Mouse (Mus musculus) kidney, adult 2 months (tissue): ENCODE measurements around the gene Fam19a2. TPM values are rescaled to one million over a fixed set of nuclear protein-coding genes. Genes with fewer than 3 reads are reported as not detected.

Source experiments
- DNase-seq: peaks from one replicate; pipeline ENCODE4 v3.0.0; 2021
- H3K27ac ChIP-seq: fragments of 200-500 bp; 2 replicates; pipeline ENCODE4 v1.5.1; 2012; ENCODE audit warnings: low read depth, low read length, control low read depth, inconsistent platforms; ENCODE audit not compliant: insufficient read depth
- H3K27me3 ChIP-seq: fragments of 200-500 bp; replicated peaks from 2 replicates; pipeline ENCODE4 v1.6.1; 2012; ENCODE audit warnings: mild to moderate bottlenecking, moderate library complexity, low read length, inconsistent platforms; ENCODE audit not compliant: control insufficient read depth, insufficient read depth
- H3K36me3 ChIP-seq: fragments of 200-500 bp; 2 replicates; pipeline ENCODE4 v1.6.1; 2012; ENCODE audit warnings: mild to moderate bottlenecking, moderate library complexity, low read length, inconsistent platforms; ENCODE audit not compliant: control insufficient read depth, insufficient read depth
- H3K4me1 ChIP-seq: fragments of 200-500 bp; 2 replicates; pipeline ENCODE4 v1.6.1; 2011; ENCODE audit warnings: low read length; ENCODE audit not compliant: control insufficient read depth, insufficient read depth
- H3K4me3 ChIP-seq: fragments of 200-500 bp; 2 replicates; pipeline ENCODE4 v1.5.1; 2011; ENCODE audit warnings: mild to moderate bottlenecking, low read depth, low read length, control low read depth; ENCODE audit not compliant: insufficient read depth
- CTCF ChIP-seq: fragments of 200-500 bp; conservative IDR thresholded peaks from 2 replicates; pipeline ENCODE4 v1.5.1; 2011; ENCODE audit warnings: low read depth, mild to moderate bottlenecking, control low read depth, low read length, moderate library complexity, mixed read lengths; ENCODE audit not compliant: insufficient read depth, insufficient read length
- POLR2A ChIP-seq: fragments of 200-500 bp; IDR thresholded peaks from one replicate; pipeline ENCODE4 v1.6.1; 2011; ENCODE audit warnings: low read depth, low read length, control low read depth
- WGBS: fragments of 180-500 bp; shearing (Covaris S2); methylation state at CpG from one replicate; pipeline ENCODE4 v1.1.7; 2018; 5-methylcytosine and 5-hydroxymethylcytosine counted together
- polyA plus RNA-seq: library from polyadenylated mRNA; depleted of rRNA; stranded (reverse); fragments of >200 nt; gene quantifications from 2 replicates; pipeline ENCODE4 v1.2.3, GENCODE M21; 2012; rRNA removed

Gene Fam19a2
- polyA plus RNA-seq: 0.06 TPM in 1 of 2 replicates, not detected in the other

DNA sequence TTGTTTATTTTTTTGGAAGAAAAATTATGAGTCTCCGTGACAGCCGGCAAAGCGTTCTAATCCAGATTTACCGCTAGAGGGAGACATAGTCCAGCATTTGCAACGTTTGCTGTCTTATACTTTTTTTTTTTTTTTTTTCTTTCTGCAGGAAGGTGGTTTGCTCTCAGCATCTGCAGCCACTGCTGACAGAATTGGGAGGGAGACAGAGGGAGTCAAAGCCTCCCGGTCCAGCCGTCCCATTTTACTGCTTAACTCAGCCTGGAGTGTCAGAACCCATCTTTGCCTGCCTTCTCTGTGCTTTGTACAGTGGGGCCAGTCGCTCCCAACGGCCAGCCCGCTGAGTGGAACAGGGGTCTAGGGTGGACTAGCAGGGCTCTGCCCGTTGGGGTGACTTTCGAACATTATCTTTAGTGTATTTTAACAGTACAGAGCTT is at the start of gene Fam19a2:
TSS of gene Fam19a2 (plus strand) at position 121 of the 434 bp plus-strand sequence.
- under 1% methylated on average over 12 of the region's 12 CpGs for WGBS
- H3K27ac ChIP-seq: no peak within 1 kb of the TSS
- H3K4me1 ChIP-seq: peaks cover 3% of the 10 kb centered on the region; the same call in 1 of the 2 replicates
- peak; percentile 52 for DNase-seq
- peak within 1 kb of the TSS; percentile 33 for H3K4me3 ChIP-seq
- H3K36me3 ChIP-seq: no peaks in the 10 kb centered on the region
- TF ChIP-seq POLR2A (no peak), CTCF (peak; percentile 50)
- H3K27me3 ChIP-seq: peaks cover 14% of the 10 kb centered on the region

GRCm38 (mm10) chr10:123222785-123223184 is 41.0 kb upstream of the Fam19a2 start:
- Histone ChIP-seq H3K4me3 (no peak overlapping the region), H3K27ac (no peak overlapping the region), H3K27me3 (no peaks in the 10 kb centered on the region), H3K4me1 (no peaks in the 10 kb centered on the region), H3K36me3 (no peaks in the 10 kb centered on the region)
- 93% methylated on average over 5 of the region's 5 CpGs for WGBS
- no peak for TF ChIP-seq CTCF
- no peak for TF ChIP-seq POLR2A
- DNase-seq: no peak

DNA sequence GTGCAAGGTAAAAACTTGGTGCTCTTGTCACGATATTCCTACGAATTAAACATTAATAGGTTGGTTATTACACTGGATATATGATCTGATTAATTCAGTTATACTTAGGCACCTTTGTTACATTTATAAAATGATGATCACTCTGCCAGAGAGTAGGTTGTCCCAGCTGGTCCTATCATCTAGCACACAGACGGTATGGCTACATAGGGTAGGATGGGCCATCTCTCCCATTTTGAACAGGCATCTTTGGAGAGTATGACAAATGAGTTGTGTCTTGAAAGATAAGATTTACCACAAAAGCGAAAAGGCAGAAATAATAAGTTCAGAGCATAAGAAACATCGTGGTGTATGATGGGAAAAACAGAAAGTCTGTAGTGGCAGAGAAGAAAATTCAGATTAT is 34.4 kb upstream of the Fam19a2 start:
- Histone ChIP-seq H3K4me1 (no peaks in the 10 kb centered on the region), H3K36me3 (no peaks in the 10 kb centered on the region), H3K27me3 (no peaks in the 10 kb centered on the region), H3K4me3 (no peak overlapping the region), H3K27ac (no peak overlapping the region)
- no peak for TF ChIP-seq CTCF
- no peak for TF ChIP-seq POLR2A
- no peak for DNase-seq
- WGBS: 91% methylated on average over 5 of the region's 5 CpGs

DNA sequence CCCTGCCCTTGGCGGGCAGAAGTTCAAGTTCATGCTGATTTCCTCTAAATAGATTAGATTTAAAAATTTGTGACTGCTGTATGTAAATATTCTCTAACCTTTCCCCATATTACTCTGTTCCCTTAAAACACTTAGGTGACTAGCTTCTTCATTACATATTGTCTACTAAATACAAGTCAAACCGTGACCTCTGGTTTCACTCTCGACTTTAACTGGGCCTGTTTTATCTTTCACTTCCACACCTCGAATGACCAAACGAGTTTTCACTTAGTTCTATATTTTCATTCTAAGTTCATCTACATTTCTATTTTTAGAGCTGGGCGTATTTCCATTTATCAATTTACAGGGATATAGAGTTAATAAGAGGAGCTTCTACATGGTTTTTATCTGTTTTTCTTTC is 15.7 kb upstream of the Fam19a2 start:
- no peak for DNase-seq
- H3K27ac ChIP-seq: no peak overlapping the region
- no peak overlapping the region for H3K4me3 ChIP-seq
- TF ChIP-seq POLR2A: no peak
- no peak for TF ChIP-seq CTCF
- no peaks in the 10 kb centered on the region for H3K27me3 ChIP-seq
- no peaks in the 10 kb centered on the region for H3K4me1 ChIP-seq
- WGBS: 83% methylated on average over 6 of the region's 6 CpGs
- H3K36me3 ChIP-seq: no peaks in the 10 kb centered on the region

GRCm38 (mm10) chr10:123251904-123252303 is 11.9 kb upstream of the Fam19a2 start:
- H3K27me3 ChIP-seq: no peaks in the 10 kb centered on the region
- no peak for DNase-seq
- H3K4me1 ChIP-seq: no peaks in the 10 kb centered on the region
- H3K36me3 ChIP-seq: no peaks in the 10 kb centered on the region
- H3K4me3 ChIP-seq: no peak overlapping the region
- TF ChIP-seq CTCF: no peak
- no peak for TF ChIP-seq POLR2A
- 59% methylated on average over 9 of the region's 9 CpGs for WGBS
- H3K27ac ChIP-seq: no peak overlapping the region

- Histone ChIP-seq H3K27me3 (no peaks in the 10 kb centered on the region), H3K4me1 (no peaks in the 10 kb centered on the region), H3K36me3 (no peaks in the 10 kb centered on the region), H3K27ac (no peak overlapping the region), H3K4me3 (no peak overlapping the region)
- 28% methylated on average over 5 of the region's 5 CpGs for WGBS
- peak; percentile 24 for DNase-seq
- TF ChIP-seq POLR2A (no peak), CTCF (no peak)
Measured at GRCm38 (mm10) chr10:123254299-123254698, 9.5 kb upstream of the Fam19a2 start.

DNA sequence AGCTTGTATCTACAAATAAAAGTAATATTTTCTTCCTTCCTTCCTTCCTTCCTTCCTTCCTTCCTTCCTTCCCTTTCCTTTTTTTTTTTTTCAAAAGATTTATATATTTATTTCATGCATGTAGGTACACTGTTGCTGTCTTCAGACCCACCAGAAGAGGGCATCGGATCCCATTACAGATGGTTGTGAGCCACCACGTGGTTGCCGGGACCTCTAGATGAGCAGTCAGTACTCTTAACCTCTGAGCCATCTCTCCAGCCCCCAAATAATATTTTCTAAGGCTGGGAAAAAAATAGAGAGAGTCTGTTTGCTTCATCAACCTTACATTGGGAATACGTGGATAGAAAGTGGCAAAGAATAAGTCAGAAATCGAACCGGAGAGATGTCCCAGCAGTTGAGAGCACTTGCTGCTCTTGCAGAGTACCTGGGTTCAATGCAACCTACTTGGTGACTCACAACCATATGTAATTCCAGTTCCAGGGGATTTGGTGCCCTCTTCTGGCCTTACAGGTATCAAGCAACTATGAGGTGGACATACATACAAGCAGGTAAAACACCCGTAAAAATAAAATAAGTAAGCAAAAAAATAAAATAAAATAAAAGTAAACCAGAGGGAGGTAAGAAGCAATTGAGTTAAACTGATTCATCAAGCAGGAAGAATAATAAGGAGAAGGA is 8.0 kb upstream of the Fam19a2 start:
- 78% methylated on average over 7 of the region's 7 CpGs for WGBS
- Histone ChIP-seq H3K27ac (no peak overlapping the region), H3K36me3 (no peaks in the 10 kb centered on the region), H3K4me1 (no peaks in the 10 kb centered on the region), H3K27me3 (no peaks in the 10 kb centered on the region), H3K4me3 (no peak overlapping the region)
- TF ChIP-seq POLR2A (no peak), CTCF (no peak)
- no peak for DNase-seq
